Mouse (Mus musculus) urinary bladder, postnatal 0 days (tissue): ENCODE data around the gene Slc22a28. TPM values are rescaled to one million over a fixed set of nuclear protein-coding genes. Genes with fewer than 3 reads are reported as not detected.

Source experiments
- polyA plus RNA-seq: library from polyadenylated mRNA; unstranded; fragments of >200 nt; fragmentation: Nextera tagmentation; extraction: Ambion mirVana; gene quantifications from 2 replicates; pipeline ENCODE4 v1.2.1, GENCODE M21; 2015

Gene Slc22a28
- polyA plus RNA-seq, result not detected in 2 replicates

GRCm38 (mm10) chr19:8131881-8132280 lies at the start of gene Slc22a28:
TSS of gene Slc22a28 (minus strand) at chr19:8131982.

Other genes starting within 250 kb of the Slc22a28 start
- not detected in 2 replicates for gene Slc22a27, start 166.0 kb downstream of the Slc22a28 start, polyA plus RNA-seq
- gene Slc22a29, start 86.9 kb upstream of the Slc22a28 start, polyA plus RNA-seq, result not detected in 2 replicates